Mouse (Mus musculus) layer of hippocampus, adult 18-20 months (tissue): Measurements from ENCODE around the gene Cdk5rap3. TPM values are rescaled to one million over a fixed set of nuclear protein-coding genes. Genes with fewer than 3 reads are reported as not detected.

Experiments
- DNase-seq, 2 experiments: peaks; one replicate each; pipeline ENCODE4 v3.0.0; 2022; ENCODE audit warnings: low spot score in 2 of 2
- long read RNA-seq: library from polyadenylated mRNA; stranded (forward); transcript quantifications from one replicate; pipeline ENCODE4 v2.0.0, GENCODE M21; 2021
- total RNA-seq, 2 experiments: library from RNA; stranded (reverse); gene quantifications; 2 replicates each; pipeline ENCODE4 v1.2.3; 2021

The Cdk5rap3 gene
- total RNA-seq: 10 to 100 TPM; 34.9 to 35.3 TPM
- long read RNA-seq, transcript Cdk5rap3-201 (14 exons, 2,250 nt): major isoform, 51 of 91 reads
- long read RNA-seq, partial matches to known transcripts: 16 of 91 reads
- long read RNA-seq, other reads (novel, unspliced or antisense): 23 of 91 reads

DNA sequence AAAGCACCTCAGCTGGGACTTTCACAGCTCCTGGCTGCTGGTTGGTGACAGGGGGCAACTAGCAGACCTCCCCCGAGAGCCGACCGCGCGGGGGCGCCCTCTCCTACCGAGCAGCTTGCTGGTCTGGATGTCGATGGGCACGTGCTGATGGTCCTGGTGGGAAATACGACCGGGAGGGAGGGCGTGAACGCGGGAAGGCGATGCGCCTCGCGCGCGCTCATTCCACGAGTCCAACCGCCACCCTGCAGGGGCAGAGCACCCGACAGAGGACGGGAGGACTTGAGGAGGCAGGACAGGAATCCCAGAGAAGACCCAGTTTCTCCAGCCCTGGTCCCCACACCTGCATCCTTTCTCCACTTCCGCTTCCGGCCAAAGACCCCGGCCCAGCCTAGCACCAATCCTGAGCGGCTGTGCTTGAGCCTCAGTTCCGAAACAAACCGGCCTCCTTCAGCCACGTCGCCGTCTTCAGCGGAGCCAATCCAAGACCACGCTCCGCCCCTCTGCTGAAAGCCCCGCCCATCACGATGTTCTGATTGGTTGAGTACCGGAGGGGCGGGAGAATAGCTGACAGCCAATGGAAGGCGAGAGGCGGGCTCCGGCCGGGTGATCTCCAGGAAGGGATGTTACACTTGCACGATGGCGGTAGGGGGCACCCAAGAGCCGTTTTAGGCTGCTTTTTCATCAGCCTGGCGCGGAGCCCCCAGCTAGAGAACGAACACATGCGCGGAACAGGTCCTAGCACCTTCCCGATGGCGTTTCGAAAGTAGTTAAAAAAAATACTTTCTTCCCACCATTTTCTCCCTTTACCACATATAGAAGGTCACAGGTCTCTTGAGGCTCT is at the start of gene Cdk5rap3:
TSS of gene Cdk5rap3 (minus strand) at position 453 of the 841 bp plus-strand sequence.
- DNase-seq: peak; percentile 99

DNA sequence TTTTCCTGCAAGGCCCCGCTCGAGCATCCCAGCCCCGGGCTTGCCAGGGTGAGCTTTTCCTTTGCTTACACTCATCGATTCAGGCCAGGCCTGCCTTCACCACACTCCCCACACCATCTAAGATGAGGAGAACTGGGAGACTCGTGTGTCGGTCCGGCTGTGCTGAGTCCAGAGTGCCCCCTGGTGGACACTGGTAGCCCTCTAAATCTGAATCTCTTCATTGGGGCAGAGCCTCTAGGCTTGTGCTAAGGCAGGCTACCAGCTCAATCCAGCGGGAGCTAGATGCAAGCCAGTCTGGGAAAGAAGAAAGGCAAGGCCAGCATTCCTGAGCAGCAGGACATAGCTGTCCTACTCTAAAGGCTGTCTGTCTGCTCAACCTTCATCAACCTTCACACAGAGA is 47.3 kb upstream of the Cdk5rap3 start:
- DNase-seq: peak; percentile 82 to 94

- DNase-seq: no peak
These were observed 40.9 kb upstream of the Cdk5rap3 start for GRCm38 (mm10) chr11:96957061-96957805.

GRCm38 (mm10) chr11:96956009-96956724 is 39.9 kb upstream of the Cdk5rap3 start:
- no peak for DNase-seq

DNA sequence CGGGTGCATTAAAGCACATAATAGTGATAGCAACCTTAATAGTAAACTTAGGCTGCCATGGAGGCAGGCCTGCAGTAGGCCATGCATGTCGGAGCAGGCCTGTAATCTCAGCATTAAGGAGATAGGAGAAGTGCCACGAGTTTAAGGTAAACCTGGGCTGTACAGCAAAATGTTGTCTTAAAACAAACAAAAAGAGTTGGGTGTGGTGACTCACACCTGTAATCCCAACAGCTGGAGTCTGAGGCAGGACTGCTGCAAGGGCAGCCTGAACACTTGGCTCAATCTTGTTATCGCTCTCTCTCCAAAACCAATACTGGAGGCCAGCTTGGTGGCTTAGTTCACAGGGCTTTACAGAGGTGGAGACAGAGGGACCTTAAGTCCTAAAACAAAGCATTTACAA is 38.8 kb upstream of the Cdk5rap3 start:
- no peak for DNase-seq

- DNase-seq: no peak
These were observed 36.6 kb upstream of the Cdk5rap3 start for GRCm38 (mm10) chr11:96952896-96953295.

GRCm38 (mm10) chr11:96952426-96952825 is 36.1 kb upstream of the Cdk5rap3 start:
- no peak for DNase-seq

GRCm38 (mm10) chr11:96950767-96951166 is 34.5 kb upstream of the Cdk5rap3 start:
- DNase-seq: no peak

- DNase-seq: no peak
These were observed 31.6 kb upstream of the Cdk5rap3 start for GRCm38 (mm10) chr11:96947849-96948248.

GRCm38 (mm10) chr11:96946498-96946897 is 30.2 kb upstream of the Cdk5rap3 start:
- no peak for DNase-seq

- DNase-seq: no peak
These were observed 28.7 kb upstream of the Cdk5rap3 start for GRCm38 (mm10) chr11:96944844-96945580.

DNA sequence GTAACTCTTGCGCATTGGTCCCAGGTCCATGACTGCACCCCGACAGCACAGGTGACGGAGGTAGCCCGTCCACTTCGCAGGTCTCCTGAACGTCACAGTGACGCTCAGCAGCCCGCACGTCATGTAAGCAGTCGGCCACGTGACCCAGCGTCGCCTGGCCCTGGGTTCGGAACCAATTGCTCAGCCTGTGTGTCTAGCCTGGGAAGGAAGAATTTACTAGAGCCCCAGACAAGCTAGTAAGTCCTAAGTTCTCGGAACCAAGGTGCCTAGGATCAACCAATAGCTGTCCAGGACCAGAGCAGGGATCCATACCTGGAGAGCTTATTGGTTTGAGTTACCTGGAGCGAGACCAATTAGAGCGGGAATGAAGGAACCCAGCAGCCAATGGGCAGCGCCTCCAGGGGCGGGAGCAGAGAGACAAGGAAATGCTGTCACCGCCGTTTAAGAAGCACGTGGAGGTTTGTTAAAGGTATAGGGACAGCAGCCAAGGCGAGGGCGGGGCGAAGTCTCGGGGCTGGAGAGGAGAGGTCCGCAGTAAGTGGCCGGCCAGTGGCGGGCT is 27.5 kb upstream of the Cdk5rap3 start, which contains the start of gene Pnpo:
TSS of gene Pnpo (minus strand) at position 241 of the 559 bp plus-strand sequence.
- peak; percentile 93 to 95 for DNase-seq

- DNase-seq: no peak
These were observed 25.8 kb upstream of the Cdk5rap3 start for GRCm38 (mm10) chr11:96941989-96942590.

DNA sequence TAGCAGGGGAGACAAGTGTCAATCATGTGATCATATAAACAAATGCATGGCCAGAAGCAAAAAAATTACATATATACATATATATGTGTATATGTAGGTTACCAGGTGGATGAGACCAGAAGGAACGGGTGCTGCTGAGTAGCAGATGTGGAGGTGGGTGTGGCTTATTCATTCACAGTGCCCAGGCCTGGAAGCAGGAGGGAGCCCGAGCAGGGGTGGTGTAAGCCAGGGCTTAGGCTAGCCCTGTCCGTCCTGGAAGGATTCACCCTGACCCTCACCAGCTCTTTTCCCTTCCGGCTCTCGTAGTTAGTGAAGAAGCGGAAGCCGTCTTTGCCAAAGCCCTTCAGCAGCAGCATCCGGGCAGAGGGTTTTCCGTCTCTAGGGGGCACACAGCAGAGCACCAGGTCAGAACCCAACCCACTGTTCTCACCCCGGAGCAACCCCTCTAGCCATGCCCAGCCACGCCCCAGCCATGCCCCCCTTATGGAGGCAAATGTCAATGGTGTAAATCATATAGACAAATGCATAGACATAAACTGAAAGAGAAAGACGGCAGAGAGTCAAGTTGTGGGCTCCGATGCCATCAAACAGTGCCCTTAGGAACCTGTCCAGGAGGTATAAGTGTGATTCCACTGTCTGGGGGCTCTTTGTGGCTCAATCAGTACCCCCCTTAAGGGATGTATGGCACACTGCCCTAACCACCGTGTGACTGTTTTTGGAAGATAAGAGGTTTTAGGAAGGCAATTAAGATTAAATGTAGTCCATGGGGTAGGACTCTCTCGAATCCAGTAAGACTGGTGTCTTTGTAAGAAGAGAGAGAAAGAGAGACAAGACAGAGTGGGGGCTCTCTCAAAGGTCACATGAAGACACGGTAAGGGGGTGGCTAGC is 24.5 kb upstream of the Cdk5rap3 start:
- DNase-seq: no peak

GRCm38 (mm10) chr11:96938426-96938800 is 22.1 kb upstream of the Cdk5rap3 start:
- no peak for DNase-seq

DNA sequence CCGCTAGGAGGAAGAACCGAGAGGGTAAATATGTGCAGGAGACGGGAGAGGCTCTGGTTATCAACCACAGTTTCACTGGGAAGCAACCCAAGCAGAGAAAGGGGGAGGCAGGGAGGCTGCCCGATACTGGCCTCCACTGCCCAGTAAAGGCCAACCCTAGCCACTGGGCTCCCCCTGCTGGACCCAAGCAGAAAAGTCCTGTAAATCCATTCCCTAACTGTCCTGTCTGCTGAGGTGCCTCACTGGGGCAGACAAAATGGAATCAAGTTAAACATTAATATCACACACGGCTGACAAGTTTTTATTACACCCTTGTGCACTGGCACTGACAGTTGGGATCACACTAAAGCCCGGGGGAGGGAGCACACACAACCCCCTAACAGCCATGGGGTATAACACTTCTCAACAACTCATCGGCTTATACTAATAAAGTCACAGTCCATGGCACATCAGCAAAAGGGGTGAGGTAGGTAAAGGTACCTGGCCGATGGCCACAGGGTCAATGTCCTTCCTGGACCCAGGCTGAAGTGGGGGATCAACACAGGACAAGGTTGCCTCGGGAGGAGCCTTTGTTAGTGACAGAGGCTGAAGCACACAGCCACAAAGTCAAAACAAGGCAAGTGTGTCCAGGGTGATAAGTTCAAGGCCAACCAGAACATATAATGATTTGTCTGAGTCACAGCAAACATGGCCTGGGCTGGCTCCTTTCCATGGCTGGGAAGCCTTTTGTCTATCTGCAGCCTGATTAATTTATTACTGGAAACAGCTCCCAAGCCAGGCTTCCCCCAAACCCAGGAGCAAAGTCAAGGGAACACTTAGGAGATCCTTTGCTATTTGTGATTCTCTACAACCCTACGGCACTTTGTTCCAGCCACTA is 21.5 kb upstream of the Cdk5rap3 start:
- DNase-seq: no peak

GRCm38 (mm10) chr11:96935872-96936650 is 19.8 kb upstream of the Cdk5rap3 start:
- DNase-seq: no peak
